Mouse (Mus musculus): ENCODE measurements around the gene Ccr10. TPM values are rescaled to one million over a fixed set of nuclear protein-coding genes. Genes with fewer than 3 reads are reported as not detected.

Ccr10 gene
- total RNA-seq, 4 experiments from 2014 or later: 0.31 to 0.50 (median 0.35) TPM

DNA sequence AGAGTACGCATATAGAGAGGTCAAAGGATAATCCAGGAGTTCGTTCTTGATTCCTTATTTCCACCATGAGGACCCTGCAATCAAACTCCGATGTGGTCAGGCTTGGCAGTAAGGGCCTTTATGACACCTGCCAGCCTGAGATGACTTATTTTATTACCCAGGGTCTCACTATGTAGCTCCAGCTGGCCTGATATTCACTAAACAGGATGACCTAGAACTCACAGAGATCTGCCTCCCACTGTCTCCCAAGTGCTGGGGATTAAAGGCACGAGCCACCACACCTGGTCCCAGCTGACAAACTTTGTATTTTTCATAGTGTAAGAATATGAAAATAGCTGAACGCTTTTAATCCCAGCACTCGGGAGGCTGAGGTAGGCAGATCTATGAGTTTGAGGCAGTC, 20.1 kb downstream of the Ccr10 start:
- no peak for DNase-seq (ENCODE audit: low spot score in 2 of 2)

DNA sequence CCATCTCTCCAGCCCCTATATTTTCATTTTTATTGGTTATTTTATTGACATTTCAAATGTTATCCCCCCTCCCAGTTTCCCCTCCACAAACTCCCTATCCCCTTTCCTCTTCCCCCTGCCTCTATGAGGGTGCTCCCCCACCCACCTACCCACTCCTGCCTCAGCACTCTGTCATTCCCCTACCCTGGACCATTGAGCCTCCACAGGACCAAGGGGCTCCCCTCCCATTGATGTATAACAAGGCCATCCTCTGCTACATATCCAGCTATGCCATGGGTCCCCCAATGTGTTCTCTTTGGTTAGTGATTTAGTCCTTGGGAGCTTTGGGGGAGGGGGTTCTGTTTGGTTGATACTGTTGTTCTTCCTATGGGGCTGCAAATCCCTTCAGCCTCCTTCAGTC, 20.6 kb downstream of the Ccr10 start:
- DNase-seq (ENCODE audit: low spot score in 2 of 2): no peak

DNA sequence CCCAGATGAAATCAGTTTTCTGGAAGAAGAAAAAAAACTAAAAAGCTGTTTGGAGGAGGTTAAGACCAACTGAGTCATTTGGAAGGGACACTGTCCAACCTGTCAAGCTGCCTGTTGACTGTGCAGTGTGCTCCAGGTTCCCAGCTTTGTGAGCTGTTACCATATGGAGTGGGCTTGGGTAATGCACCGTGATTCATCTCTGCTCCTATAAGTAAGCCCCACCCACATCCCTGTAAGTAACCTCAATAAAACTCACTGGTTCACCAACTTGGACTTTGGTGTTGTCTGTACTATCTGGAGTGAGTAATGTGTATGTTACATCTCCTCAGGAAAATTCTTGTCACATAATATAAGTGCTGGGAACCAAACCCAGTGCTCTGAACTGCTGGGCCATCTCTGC, 22.4 kb downstream of the Ccr10 start:
- no peak for DNase-seq (ENCODE audit: low spot score in 2 of 2)

GRCm38 (mm10) chr11:101151063-101151462, 24.2 kb downstream of the Ccr10 start:
- DNase-seq (ENCODE audit: low spot score in 2 of 2): no peak

GRCm38 (mm10) chr11:101149178-101150105, 25.8 kb downstream of the Ccr10 start:
- no peak for DNase-seq (ENCODE audit: low spot score in 2 of 2)

- DNase-seq (ENCODE audit: low spot score in 2 of 2): no peak
Observed at GRCm38 (mm10) chr11:101148751-101149150, 26.5 kb downstream of the Ccr10 start.

- no peak for DNase-seq (ENCODE audit: low spot score in 2 of 2)
Observed at GRCm38 (mm10) chr11:101146377-101146776, 28.9 kb downstream of the Ccr10 start.

- no peak for DNase-seq (ENCODE audit: low spot score in 2 of 2)
Observed at GRCm38 (mm10) chr11:101143338-101144225, 31.7 kb downstream of the Ccr10 start.

- no peak for DNase-seq (ENCODE audit: low spot score in 2 of 2)
Observed at GRCm38 (mm10) chr11:101142215-101142967, 32.9 kb downstream of the Ccr10 start.

- no peak for DNase-seq (ENCODE audit: low spot score in 2 of 2)
Observed at GRCm38 (mm10) chr11:101141088-101141487, 34.2 kb downstream of the Ccr10 start.

- no peak for DNase-seq (ENCODE audit: low spot score in 2 of 2)
Observed at GRCm38 (mm10) chr11:101140164-101140819, 35.0 kb downstream of the Ccr10 start.

DNA sequence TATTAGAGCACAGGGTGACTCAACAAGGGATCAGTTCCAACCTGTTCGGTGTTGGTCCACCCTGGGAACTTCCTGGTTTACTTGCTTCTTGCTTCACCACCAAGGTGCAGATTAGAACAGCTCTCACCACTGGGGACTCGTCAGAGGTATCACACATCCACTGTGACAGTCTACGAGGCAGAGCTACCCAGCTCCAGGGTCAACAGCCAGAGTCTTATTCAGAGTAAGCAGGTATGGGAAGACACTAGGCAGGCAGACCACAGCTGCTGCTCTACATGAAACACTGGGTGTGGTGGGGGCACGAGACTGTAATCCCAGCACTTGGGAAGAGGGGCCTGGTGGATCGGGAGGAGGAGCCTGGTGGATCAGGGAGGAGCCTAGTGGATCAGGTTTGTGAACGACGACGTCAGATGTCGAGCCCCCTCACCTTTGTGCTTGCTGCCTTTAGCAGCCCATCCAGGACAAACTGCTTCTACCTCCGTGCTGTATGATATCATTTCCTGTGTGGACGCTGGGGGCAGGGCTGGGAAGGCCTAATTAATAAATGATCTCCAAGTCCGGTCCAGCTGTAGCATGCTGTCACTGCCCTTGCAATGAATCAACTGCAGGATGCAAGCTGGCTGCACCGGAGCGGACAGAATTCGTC, 36.6 kb downstream of the Ccr10 start:
- no peak for DNase-seq (ENCODE audit: low spot score in 2 of 2)

DNA sequence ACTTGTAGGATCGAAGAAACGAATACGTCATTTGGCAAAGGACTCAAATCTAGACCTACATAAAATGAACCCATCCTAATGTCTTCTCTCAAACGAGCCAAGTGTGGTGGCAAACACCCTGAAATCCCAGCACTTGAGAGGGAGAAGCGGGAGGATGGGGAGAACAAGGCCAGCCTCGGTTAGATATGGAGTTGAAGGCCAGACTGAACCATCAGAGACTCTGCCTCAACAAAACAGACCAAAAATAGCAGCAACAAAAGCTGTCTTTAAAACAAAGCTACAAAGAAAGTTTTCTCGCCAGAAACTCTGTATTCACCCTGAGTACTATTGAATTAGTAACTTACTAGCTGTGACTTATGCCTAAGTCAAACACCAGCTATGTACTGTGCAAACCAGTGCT, 38.2 kb downstream of the Ccr10 start:
- no peak for DNase-seq (ENCODE audit: low spot score in 2 of 2)

GRCm38 (mm10) chr11:101134217-101134865, 40.9 kb downstream of the Ccr10 start:
- DNase-seq (ENCODE audit: low spot score in 2 of 2): no peak

DNA sequence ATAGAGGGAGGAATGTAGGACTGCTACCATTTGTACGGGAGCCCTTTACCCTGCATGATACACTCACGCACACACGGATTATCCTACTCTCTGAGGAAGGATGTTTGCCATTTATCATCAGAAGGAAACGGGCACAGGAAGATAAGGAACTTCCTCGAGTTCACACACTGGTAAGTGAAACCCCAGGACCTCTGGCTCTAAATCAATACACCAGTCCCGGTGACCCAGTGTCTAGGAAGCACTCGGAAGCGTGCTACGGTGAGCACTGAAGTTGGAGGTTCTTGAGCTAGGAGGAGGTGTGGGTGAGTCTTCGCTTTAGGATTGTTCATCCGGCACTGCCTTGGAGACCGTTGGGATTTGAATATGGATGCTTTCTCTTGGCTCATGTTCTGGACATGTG, 42.2 kb downstream of the Ccr10 start:
- no peak for DNase-seq (ENCODE audit: low spot score in 2 of 2)

GRCm38 (mm10) chr11:101131701-101132100, 43.5 kb downstream of the Ccr10 start:
- DNase-seq (ENCODE audit: low spot score in 2 of 2): no peak

- no peak for DNase-seq (ENCODE audit: low spot score in 2 of 2)
Observed at GRCm38 (mm10) chr11:101131187-101131586, 44.1 kb downstream of the Ccr10 start.

GRCm38 (mm10) chr11:101130056-101130756, 45.0 kb downstream of the Ccr10 start:
- no peak for DNase-seq (ENCODE audit: low spot score in 2 of 2)

GRCm38 (mm10) chr11:101128996-101129577, 46.2 kb downstream of the Ccr10 start:
- no peak for DNase-seq (ENCODE audit: low spot score in 2 of 2)

Data from layer of hippocampus, adult 8-10 months (tissue).